Mouse (Mus musculus): ENCODE measurements around the gene Calhm1. TPM values are rescaled to one million over a fixed set of nuclear protein-coding genes. Genes with fewer than 3 reads are reported as not detected.

The Calhm1 gene
- not detected in 2 replicates for total RNA-seq (2014; rRNA removed)
- polyA plus RNA-seq (2015; fragmentation: Nextera tagmentation; extraction: Ambion mirVana) = not detected in 2 replicates

- DNase-seq = no peak
- no peak for ATAC-seq
- H3K4me2 ChIP-seq (ENCODE audit: low read depth) = no peak within 1 kb of the TSS
- WGBS = 90% methylated on average over 6 of the region's 6 CpGs
- H3K27me3 ChIP-seq (ENCODE audit: insufficient read depth, low read length) = no peaks in the 10 kb centered on the region
- no peaks in the 10 kb centered on the region for H3K9me3 ChIP-seq (ENCODE audit: low read length)
- no peak within 1 kb of the TSS for H3K4me3 ChIP-seq (ENCODE audit: low read depth, low read length)
- H3K4me1 ChIP-seq (ENCODE audit: insufficient read depth) = no peaks in the 10 kb centered on the region
- H3K27ac ChIP-seq (ENCODE audit: low read depth, low read length) = no peak within 1 kb of the TSS
- no peak for TF ChIP-seq CTCF (IDR thresholded peaks at IDR 0.05; ENCODE audit: low read depth)
- H3K9ac ChIP-seq = no peak within 1 kb of the TSS
- H3K36me3 ChIP-seq (ENCODE audit: insufficient read depth) = no peaks in the 10 kb centered on the region
Measured at GRCm38 (mm10) chr19:47144154-47144553, at the start of gene Calhm1. TSS of gene Calhm1 (minus strand) at chr19:47144254.

- ATAC-seq (no peak), DNase-seq (peak; percentile 36)
- Histone ChIP-seq H3K4me2 (ENCODE audit: low read depth) (no peak overlapping the region), H3K27ac (ENCODE audit: low read depth, low read length) (no peak overlapping the region), H3K36me3 (ENCODE audit: insufficient read depth) (no peaks in the 10 kb centered on the region), H3K27me3 (ENCODE audit: insufficient read depth, low read length) (no peaks in the 10 kb centered on the region), H3K4me3 (ENCODE audit: low read depth, low read length) (no peak overlapping the region), H3K9me3 (ENCODE audit: low read length) (no peaks in the 10 kb centered on the region), H3K9ac (no peak overlapping the region), H3K4me1 (ENCODE audit: insufficient read depth) (no peaks in the 10 kb centered on the region)
- TF ChIP-seq CTCF (IDR thresholded peaks at IDR 0.05; ENCODE audit: low read depth) = no peak
- WGBS = 81% methylated on average over 5 of the region's 5 CpGs
Measured at GRCm38 (mm10) chr19:47192158-47192557, 48.1 kb upstream of the Calhm1 start.

DNA sequence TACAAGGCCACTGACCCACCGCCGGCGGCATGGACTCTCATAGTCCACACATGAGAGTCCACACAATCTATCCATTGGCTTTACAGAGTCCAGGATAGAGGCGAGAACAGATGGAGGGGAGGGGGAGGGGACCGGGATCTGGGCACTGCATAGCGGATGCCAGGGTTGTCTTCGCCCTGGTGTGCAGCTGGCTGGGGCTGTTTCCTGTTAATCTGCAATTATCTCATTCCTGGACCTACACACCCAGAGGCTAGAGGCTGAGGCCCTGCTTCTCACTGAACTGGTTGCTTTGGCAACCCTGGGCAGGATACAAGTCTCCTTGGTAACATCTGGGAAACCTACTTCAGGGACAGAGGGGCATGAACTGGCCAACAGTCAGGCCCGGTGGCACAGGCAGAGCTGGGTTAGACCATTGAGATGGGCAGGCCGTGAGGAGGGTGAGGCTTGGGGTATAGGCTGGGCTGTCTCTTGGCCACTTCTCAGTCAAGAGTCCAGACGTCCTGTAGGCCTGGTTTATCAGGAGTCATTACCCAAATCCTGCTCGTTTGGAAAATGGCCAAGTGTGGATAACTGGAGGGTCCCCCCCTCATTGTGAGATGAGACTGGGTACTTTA lies 44.6 kb upstream of the Calhm1 start:
- Histone ChIP-seq H3K4me1 (ENCODE audit: insufficient read depth) (no peaks in the 10 kb centered on the region), H3K4me3 (ENCODE audit: low read depth, low read length) (no peak overlapping the region), H3K36me3 (ENCODE audit: insufficient read depth) (no peaks in the 10 kb centered on the region), H3K27ac (ENCODE audit: low read depth, low read length) (no peak overlapping the region), H3K27me3 (ENCODE audit: insufficient read depth, low read length) (no peaks in the 10 kb centered on the region), H3K9ac (no peak overlapping the region), H3K9me3 (ENCODE audit: low read length) (no peaks in the 10 kb centered on the region), H3K4me2 (ENCODE audit: low read depth) (no peak overlapping the region)
- WGBS = 53% methylated on average over 11 of the region's 11 CpGs
- DNase-seq (peak; percentile 29), ATAC-seq (peak; percentile 83)
- TF ChIP-seq CTCF (IDR thresholded peaks at IDR 0.05; ENCODE audit: low read depth) = no peak

- H3K4me2 ChIP-seq (ENCODE audit: low read depth) = no peak overlapping the region
- no peaks in the 10 kb centered on the region for H3K36me3 ChIP-seq (ENCODE audit: insufficient read depth)
- WGBS = 42% methylated on average over 15 of the region's 15 CpGs
- H3K27ac ChIP-seq (ENCODE audit: low read depth, low read length) = no peak overlapping the region
- H3K9ac ChIP-seq = no peak overlapping the region
- DNase-seq (no peak), ATAC-seq (peak; percentile 18; the same call in 1 of the 2 replicates)
- H3K9me3 ChIP-seq (ENCODE audit: low read length) = no peaks in the 10 kb centered on the region
- no peak for TF ChIP-seq CTCF (IDR thresholded peaks at IDR 0.05; ENCODE audit: low read depth)
- no peaks in the 10 kb centered on the region for H3K4me1 ChIP-seq (ENCODE audit: insufficient read depth)
- no peaks in the 10 kb centered on the region for H3K27me3 ChIP-seq (ENCODE audit: insufficient read depth, low read length)
- H3K4me3 ChIP-seq (ENCODE audit: low read depth, low read length) = no peak overlapping the region
Measured at GRCm38 (mm10) chr19:47186514-47187275, 42.6 kb upstream of the Calhm1 start.

DNA sequence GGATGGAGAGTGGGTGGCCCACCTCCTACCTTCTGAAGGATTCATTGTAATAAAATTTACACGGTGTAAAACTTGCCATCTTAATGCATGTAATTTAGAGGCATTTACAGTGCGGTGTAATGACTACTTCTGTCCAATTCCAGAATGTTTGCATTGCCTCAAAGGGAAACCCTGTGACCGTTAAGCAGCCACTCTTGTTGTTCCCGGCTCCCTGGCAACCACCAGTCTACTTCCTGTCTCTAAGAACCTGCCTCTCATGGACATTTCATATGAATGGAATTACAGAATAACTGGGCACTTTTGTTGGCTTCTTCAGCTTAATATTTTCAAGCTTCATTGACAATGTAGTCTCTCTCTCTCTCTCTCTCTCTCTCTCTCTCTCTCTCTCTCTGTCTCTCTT lies 40.7 kb upstream of the Calhm1 start:
- Histone ChIP-seq H3K9me3 (ENCODE audit: low read length) (no peaks in the 10 kb centered on the region), H3K4me1 (ENCODE audit: insufficient read depth) (no peaks in the 10 kb centered on the region), H3K27me3 (ENCODE audit: insufficient read depth, low read length) (no peaks in the 10 kb centered on the region; the same call in 1 of the 2 replicates), H3K4me2 (ENCODE audit: low read depth) (no peak overlapping the region), H3K4me3 (ENCODE audit: low read depth, low read length) (no peak overlapping the region), H3K9ac (no peak overlapping the region), H3K36me3 (ENCODE audit: insufficient read depth) (no peaks in the 10 kb centered on the region), H3K27ac (ENCODE audit: low read depth, low read length) (no peak overlapping the region)
- no peak for TF ChIP-seq CTCF (IDR thresholded peaks at IDR 0.05; ENCODE audit: low read depth)
- DNase-seq = no peak
- ATAC-seq = no peak
- 52% methylated on average over 4 of the region's 4 CpGs for WGBS

DNA sequence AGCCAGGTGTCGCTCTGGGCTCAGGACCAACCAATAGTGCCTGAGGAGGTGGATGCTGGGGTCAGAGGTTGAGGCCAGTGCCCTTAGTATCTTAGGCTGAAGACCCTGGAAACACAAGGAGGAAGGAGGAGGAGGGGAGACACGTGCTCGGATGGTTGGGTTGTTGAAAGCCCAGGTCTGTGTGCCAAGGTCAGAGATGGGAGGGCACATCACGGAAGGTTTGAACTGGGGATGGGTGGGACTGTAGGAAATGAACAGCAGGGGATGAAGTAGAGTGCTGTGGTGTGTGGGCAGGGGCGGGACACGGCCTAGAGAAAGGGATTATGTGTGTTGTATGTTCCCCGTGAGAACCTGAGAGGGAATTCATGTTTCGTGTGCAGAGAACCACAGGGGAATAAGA lies 40.2 kb upstream of the Calhm1 start:
- WGBS = 73% methylated on average over 8 of the region's 8 CpGs
- Histone ChIP-seq H3K9ac (no peak overlapping the region), H3K9me3 (ENCODE audit: low read length) (no peaks in the 10 kb centered on the region), H3K27me3 (ENCODE audit: insufficient read depth, low read length) (no peaks in the 10 kb centered on the region; the same call in 1 of the 2 replicates), H3K4me1 (ENCODE audit: insufficient read depth) (no peaks in the 10 kb centered on the region), H3K4me3 (ENCODE audit: low read depth, low read length) (no peak overlapping the region), H3K36me3 (ENCODE audit: insufficient read depth) (no peaks in the 10 kb centered on the region), H3K27ac (ENCODE audit: low read depth, low read length) (no peak overlapping the region), H3K4me2 (ENCODE audit: low read depth) (no peak overlapping the region)
- TF ChIP-seq CTCF (IDR thresholded peaks at IDR 0.05; ENCODE audit: low read depth) = no peak
- ATAC-seq (no peak), DNase-seq (no peak)

- 12% methylated on average over 8 of the region's 8 CpGs for WGBS
Measured at GRCm38 (mm10) chr19:47180011-47180410, 36.0 kb upstream of the Calhm1 start.

More at GRCm38 (mm10) chr19:47180011-47180410, 36.0 kb upstream of the Calhm1 start:
- no peaks in the 10 kb centered on the region for H3K36me3 ChIP-seq (ENCODE audit: insufficient read depth)
- ATAC-seq (no peak), DNase-seq (no peak)
- H3K9ac ChIP-seq = peak overlapping the region; percentile 64
- no peak for TF ChIP-seq CTCF (IDR thresholded peaks at IDR 0.05; ENCODE audit: low read depth)
- no peak overlapping the region for H3K27ac ChIP-seq (ENCODE audit: low read depth, low read length)
- H3K4me2 ChIP-seq (ENCODE audit: low read depth) = peak overlapping the region; percentile 88
- H3K9me3 ChIP-seq (ENCODE audit: low read length) = no peaks in the 10 kb centered on the region
- peaks cover 2% of the 10 kb centered on the region; the same call in 1 of the 2 replicates for H3K4me1 ChIP-seq (ENCODE audit: insufficient read depth)
- no peaks in the 10 kb centered on the region; the same call in 1 of the 2 replicates for H3K27me3 ChIP-seq (ENCODE audit: insufficient read depth, low read length)
- H3K4me3 ChIP-seq (ENCODE audit: low read depth, low read length) = peak overlapping the region; percentile 75
